Mouse (Mus musculus) frontal cortex, adult (tissue): Measurements from ENCODE around the gene Chrna1.
A peak's percentile ranks its signal among the peaks of the same experiment; 100 is the strongest.

Experiments used
- ATAC-seq: cut with Nextera tagmentation; 2 replicates; pipeline ENCODE4 v1.9.2; 2017; ENCODE audit warnings: mild to moderate bottlenecking, moderate library complexity, mixed read lengths; ENCODE audit not compliant: low TSS enrichment

Gene Chrna1

GRCm38 (mm10) chr2:73580166-73580565 is at the start of gene Chrna1:
Gene Chrna1 (minus strand): TSS chr2:73580338.
- ATAC-seq = no peak

- ATAC-seq = no peak
Observed at GRCm38 (mm10) chr2:73618486-73619052, 38.4 kb upstream of the Chrna1 start.

GRCm38 (mm10) chr2:73616434-73617057 is 36.4 kb upstream of the Chrna1 start:
- no peak for ATAC-seq

GRCm38 (mm10) chr2:73615456-73615855 is 35.3 kb upstream of the Chrna1 start:
- ATAC-seq = no peak

GRCm38 (mm10) chr2:73614303-73614702 is 34.2 kb upstream of the Chrna1 start:
- peak; percentile 14; the same call in 1 of the 2 replicates for ATAC-seq

- no peak for ATAC-seq
Observed at GRCm38 (mm10) chr2:73612941-73613340, 32.8 kb upstream of the Chrna1 start.

GRCm38 (mm10) chr2:73612367-73612914 is 32.3 kb upstream of the Chrna1 start:
- ATAC-seq = 0 out of 2 replicates have a peak, but pooled peaks have one; percentile 16

GRCm38 (mm10) chr2:73611798-73612197 is 31.7 kb upstream of the Chrna1 start:
- no peak for ATAC-seq

GRCm38 (mm10) chr2:73609724-73610210 is 29.6 kb upstream of the Chrna1 start:
- ATAC-seq = no peak

GRCm38 (mm10) chr2:73609067-73609723 is 29.1 kb upstream of the Chrna1 start:
- ATAC-seq = no peak

- no peak for ATAC-seq
Observed at GRCm38 (mm10) chr2:73608391-73608790, 28.3 kb upstream of the Chrna1 start.

- no peak; the same call in 1 of the 2 replicates for ATAC-seq
Observed at GRCm38 (mm10) chr2:73607609-73608008, 27.5 kb upstream of the Chrna1 start.

GRCm38 (mm10) chr2:73607146-73607545 is 27.0 kb upstream of the Chrna1 start:
- ATAC-seq = no peak

- no peak for ATAC-seq
Observed at GRCm38 (mm10) chr2:73606616-73607015, 26.5 kb upstream of the Chrna1 start.

GRCm38 (mm10) chr2:73605077-73605476 is 24.9 kb upstream of the Chrna1 start:
- peak; percentile 77 for ATAC-seq

- ATAC-seq = no peak
Observed at GRCm38 (mm10) chr2:73604579-73604978, 24.4 kb upstream of the Chrna1 start.

- ATAC-seq = no peak
Observed at GRCm38 (mm10) chr2:73600650-73601049, 20.5 kb upstream of the Chrna1 start.

- ATAC-seq = no peak
Observed at GRCm38 (mm10) chr2:73597772-73598171, 17.6 kb upstream of the Chrna1 start.

GRCm38 (mm10) chr2:73596786-73597185 is 16.6 kb upstream of the Chrna1 start:
- ATAC-seq = peak; percentile 75

GRCm38 (mm10) chr2:73596326-73596725 is 16.2 kb upstream of the Chrna1 start:
- ATAC-seq = peak; percentile 18

- ATAC-seq = no peak
Observed at GRCm38 (mm10) chr2:73593101-73593439, 12.9 kb upstream of the Chrna1 start.

- peak; percentile 26 for ATAC-seq
Observed at GRCm38 (mm10) chr2:73592231-73593100, 12.3 kb upstream of the Chrna1 start.
